Mouse (Mus musculus) liver, postnatal 0 days (tissue): Measurements from ENCODE around the gene Galc. TPM values are rescaled to one million over a fixed set of nuclear protein-coding genes. Genes with fewer than 3 reads are reported as not detected.

ENCODE experiments used
- ATAC-seq: fragments of 200-750 bp; cut with Nextera tagmentation; 2 replicates; pipeline ENCODE4 v1.8.0; 2017; ENCODE audit warnings: mild to moderate bottlenecking, moderate library complexity
- DNase-seq: peaks from one replicate; pipeline ENCODE4 v3.0.0-alpha.2; 2016
- H3K27ac ChIP-seq: fragments of 300-500 bp; sonication (generic); 2 replicates; pipeline ENCODE4 v1.5.1; 2014; ENCODE audit warnings: antibody characterized with exemption, moderate library complexity, mild to moderate bottlenecking, low read depth
- H3K27me3 ChIP-seq: fragments of 300-500 bp; sonication (generic); 2 replicates; pipeline ENCODE4 v1.6.1; 2014; ENCODE audit warnings: low read length, control low read depth, mixed read lengths; ENCODE audit not compliant: insufficient read depth
- H3K36me3 ChIP-seq: fragments of 300-500 bp; sonication (generic); replicated peaks from 2 replicates; pipeline ENCODE4 v1.6.1; 2014; ENCODE audit warnings: mild to moderate bottlenecking, control low read depth, low read length, moderate library complexity, mixed read lengths; ENCODE audit not compliant: insufficient read depth
- H3K4me1 ChIP-seq: fragments of 300-500 bp; sonication (generic); 2 replicates; pipeline ENCODE4 v1.6.1; 2014; ENCODE audit warnings: antibody characterized with exemption, mild to moderate bottlenecking, control low read depth; ENCODE audit not compliant: insufficient read depth
- H3K4me2 ChIP-seq: fragments of 300-500 bp; sonication (generic); 2 replicates; pipeline ENCODE4 v1.6.1; 2014; ENCODE audit warnings: low read depth, mild to moderate bottlenecking, low read length, moderate library complexity, mixed read lengths
- H3K4me3 ChIP-seq: fragments of 300-500 bp; sonication (generic); 2 replicates; pipeline ENCODE4 v1.5.1; 2014; ENCODE audit warnings: low read depth, low read length
- H3K9ac ChIP-seq: fragments of 300-500 bp; sonication (generic); replicated peaks from 2 replicates; pipeline ENCODE4 v1.6.1; 2014; ENCODE audit warnings: mild to moderate bottlenecking, moderate library complexity
- H3K9me3 ChIP-seq: fragments of 300-500 bp; sonication (generic); 2 replicates; pipeline ENCODE4 v1.6.1; 2016; ENCODE audit warnings: mild to moderate bottlenecking, control low read depth, low read length, mixed read lengths
- CTCF ChIP-seq: sonication (generic); IDR thresholded peaks from 2 replicates; pipeline ENCODE4 v1.5.1; 2016; ENCODE audit warnings: antibody characterized with exemption, low read depth
- EP300 ChIP-seq: IDR thresholded peaks from 2 replicates; pipeline ENCODE4 v1.6.1; 2016; ENCODE audit warnings: antibody characterized with exemption, low read depth, mild to moderate bottlenecking
- WGBS: fragments of 180-500 bp; shearing (Covaris S2); extraction: QIAGEN DNeasy Blood & Tissue Kit; methylation state at CpG from one replicate; pipeline ENCODE4 v1.1.7; 2014; ENCODE audit not compliant: insufficient replicate concordance; 5-methylcytosine and 5-hydroxymethylcytosine counted together
- polyA plus RNA-seq: library from polyadenylated mRNA; unstranded; fragments of >200 nt; fragmentation: Nextera tagmentation; extraction: Ambion mirVana; gene quantifications from 2 replicates; pipeline ENCODE4 v1.2.1, GENCODE M21; 2015

The Galc gene
- polyA plus RNA-seq, 1 experiment from 2014 or later: 2.2 TPM

DNA sequence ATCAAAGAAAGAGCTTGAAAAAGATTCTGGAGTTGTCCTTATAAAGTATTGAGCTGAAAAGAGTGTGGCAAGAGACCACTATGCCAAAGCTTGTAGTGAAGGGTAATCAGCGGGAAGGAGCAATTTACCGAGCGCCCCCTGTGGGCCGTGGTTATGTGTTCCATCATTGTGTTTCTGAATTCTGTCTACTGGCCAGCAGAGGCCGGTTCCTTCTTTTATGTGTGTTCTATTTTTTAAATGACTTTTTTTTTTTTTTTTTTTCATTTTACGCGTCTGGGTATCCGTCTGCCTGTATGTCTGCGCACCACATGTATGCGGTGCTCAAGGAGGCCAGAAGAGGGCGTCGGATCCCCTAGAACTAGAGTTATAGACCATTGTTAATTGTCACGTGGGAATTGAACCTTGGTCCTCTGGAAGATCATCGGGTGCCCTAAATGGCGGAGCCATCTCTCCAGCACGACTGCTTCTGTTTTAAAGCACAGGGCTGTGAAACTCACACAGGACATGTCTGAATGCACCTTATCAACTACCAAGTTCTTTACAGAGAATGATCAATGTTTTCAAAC, 78.9 kb downstream of the Galc start:
- ATAC-seq: no peak
- Histone ChIP-seq H3K4me1 (no peaks in the 10 kb centered on the region), H3K4me3 (no peak overlapping the region), H3K9ac (no peak overlapping the region), H3K4me2 (no peak overlapping the region), H3K27ac (no peak overlapping the region), H3K27me3 (no peaks in the 10 kb centered on the region), H3K36me3 (no peaks in the 10 kb centered on the region), H3K9me3 (no peaks in the 10 kb centered on the region)
- 84% methylated on average over 16 of the region's 16 CpGs for WGBS
- TF ChIP-seq CTCF (no peak), EP300 (no peak)
- DNase-seq: no peak

DNA sequence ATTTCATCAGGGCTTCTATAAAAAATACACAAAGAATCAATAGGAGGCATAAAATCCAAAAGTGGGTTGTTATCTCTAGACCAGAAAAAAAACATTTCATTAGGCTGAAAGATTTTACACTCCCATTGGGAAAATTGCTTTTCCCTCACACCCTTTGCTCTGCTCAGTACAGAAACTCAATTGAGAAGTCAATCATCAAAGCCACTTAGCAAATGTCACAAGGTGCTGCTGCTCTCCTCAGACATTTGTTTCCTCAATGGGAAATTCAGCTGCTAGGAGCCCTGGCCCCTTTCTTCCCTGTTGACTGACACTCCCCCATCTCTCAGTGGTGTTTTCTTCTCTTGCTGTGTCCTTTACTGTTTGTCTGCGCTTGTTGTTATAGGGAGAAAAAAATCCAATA, 79.8 kb downstream of the Galc start:
- Histone ChIP-seq H3K36me3 (no peaks in the 10 kb centered on the region), H3K27ac (no peak overlapping the region), H3K9me3 (no peaks in the 10 kb centered on the region), H3K4me3 (no peak overlapping the region), H3K4me2 (no peak overlapping the region), H3K27me3 (no peaks in the 10 kb centered on the region), H3K4me1 (no peaks in the 10 kb centered on the region), H3K9ac (no peak overlapping the region)
- no peak for TF ChIP-seq CTCF
- TF ChIP-seq EP300: no peak
- DNase-seq: no peak
- 79% methylated on average over 1 of the region's 1 CpGs for WGBS
- ATAC-seq: no peak

DNA sequence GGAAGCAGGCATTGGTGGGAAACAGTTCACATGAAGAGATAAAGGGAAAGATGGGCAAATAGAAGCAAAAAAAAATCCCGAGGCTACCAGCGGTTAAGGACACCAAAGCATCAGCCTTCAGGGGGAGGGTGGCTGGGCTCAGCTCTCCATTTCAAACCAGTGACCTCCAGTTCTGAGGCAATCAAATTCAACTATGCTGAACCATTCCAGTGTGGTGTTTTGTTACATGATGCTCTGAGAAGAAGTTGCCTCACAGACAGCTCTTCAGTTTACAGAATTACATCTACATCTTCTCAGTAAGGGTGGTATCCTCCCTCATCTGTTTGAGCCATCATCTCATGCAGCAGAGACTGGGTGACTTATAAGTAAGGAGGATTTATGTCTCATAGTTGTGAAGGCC, 82.6 kb downstream of the Galc start:
- WGBS: 74% methylated on average over 2 of the region's 2 CpGs
- DNase-seq: no peak
- Histone ChIP-seq H3K9ac (no peak overlapping the region), H3K27ac (no peak overlapping the region), H3K9me3 (no peaks in the 10 kb centered on the region), H3K4me3 (no peak overlapping the region), H3K36me3 (no peaks in the 10 kb centered on the region), H3K4me1 (no peaks in the 10 kb centered on the region), H3K27me3 (no peaks in the 10 kb centered on the region), H3K4me2 (no peak overlapping the region)
- TF ChIP-seq EP300: no peak
- TF ChIP-seq CTCF: no peak
- ATAC-seq: no peak

DNA sequence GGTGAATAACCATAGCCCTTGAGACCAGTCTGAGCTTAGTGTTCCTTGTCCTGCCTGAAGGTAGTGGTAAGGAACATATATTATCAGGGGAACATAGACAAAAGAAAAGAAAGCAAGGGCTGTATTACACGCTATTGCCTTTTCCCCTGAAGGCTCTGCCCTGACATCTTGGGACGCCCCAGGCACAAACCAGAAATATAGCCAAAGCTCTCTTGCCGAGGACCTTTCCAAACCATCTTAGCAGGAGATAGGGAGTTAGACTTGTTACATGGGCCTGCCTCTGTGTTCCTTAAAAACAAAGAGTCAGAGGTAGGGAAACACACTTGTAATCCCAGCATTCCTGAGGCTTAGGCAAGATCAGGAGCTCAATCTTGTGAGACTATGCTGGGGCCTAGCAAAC, 97.4 kb downstream of the Galc start:
- H3K9ac ChIP-seq: no peak overlapping the region
- H3K4me3 ChIP-seq: no peak overlapping the region
- no peaks in the 10 kb centered on the region for H3K4me1 ChIP-seq
- H3K27me3 ChIP-seq: no peaks in the 10 kb centered on the region
- H3K4me2 ChIP-seq: no peak overlapping the region
- H3K9me3 ChIP-seq: no peaks in the 10 kb centered on the region
- H3K27ac ChIP-seq: no peak overlapping the region
- 71% methylated on average over 3 of the region's 3 CpGs for WGBS
- TF ChIP-seq EP300 (no peak), CTCF (no peak)
- no peaks in the 10 kb centered on the region for H3K36me3 ChIP-seq
- DNase-seq (no peak), ATAC-seq (no peak)

DNA sequence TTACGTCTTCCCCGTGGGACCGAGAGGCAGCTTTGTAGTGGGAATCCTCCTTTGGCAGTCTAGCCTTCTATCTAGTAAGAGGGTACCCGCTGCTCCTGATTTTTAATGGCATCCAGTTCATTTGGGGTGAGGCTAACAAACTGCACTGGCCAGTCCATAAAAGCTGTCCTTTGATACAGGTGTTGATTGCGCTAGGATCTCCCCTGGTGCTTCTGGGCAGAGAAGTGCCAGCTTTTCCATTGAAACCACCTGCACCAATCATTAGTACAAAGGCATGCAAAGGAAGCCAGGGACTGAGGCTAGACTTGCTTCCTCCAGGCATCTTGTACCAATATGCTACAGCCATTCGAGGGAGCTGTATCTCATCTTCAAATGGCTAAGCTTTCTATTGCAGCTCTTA, 98.4 kb downstream of the Galc start:
- Histone ChIP-seq H3K4me2 (no peak overlapping the region), H3K27me3 (no peaks in the 10 kb centered on the region), H3K9me3 (no peaks in the 10 kb centered on the region), H3K9ac (no peak overlapping the region), H3K36me3 (no peaks in the 10 kb centered on the region), H3K4me1 (no peaks in the 10 kb centered on the region), H3K27ac (no peak overlapping the region), H3K4me3 (no peak overlapping the region)
- 77% methylated on average over 6 of the region's 6 CpGs for WGBS
- no peak for TF ChIP-seq EP300
- ATAC-seq (no peak), DNase-seq (no peak)

Other genes with a start within 250 kb of the Galc start
- gene Gpr65, start 9.2 kb upstream of the Galc start, polyA plus RNA-seq: 4.1 and 5.1 TPM in 2 replicates